15 mouse cellular contexts compared by ENCODE assay signal in genomic region chr1:190375160-190375880, GRCm38 (mm10).
A peak's percentile ranks its signal among the peaks of the same experiment; 100 is the strongest.
DNase-seq lines count a peak whose midpoint lies in the region; ATAC-seq lines count a peak whose summit lies in the region.
"Had no signal": no experiment of that assay in that cellular context is flagged by ENCODE, and none has a peak within 500 bp of the region (broad histone marks: within the 10 kb centered on the region; RNA-seq: fewer than 3 reads in every experiment).

No protein-coding gene starts in this region.

- WGBS in forebrain, embryonic 12.5 days, result 19% methylated on average over 22 of the region's 22 CpGs
- WGBS in hindbrain, embryonic 15.5 days, result 26% methylated on average over 22 of the region's 22 CpGs
- 74% methylated on average over 22 of the region's 22 CpGs for WGBS in kidney, embryonic 16.5 days

- DNase-seq in embryo, embryonic 10.5 days (ENCODE audit: low spot score), result peak; percentile 60
- DNase-seq in neural tube, embryonic 10.5 days (ENCODE audit: extremely low spot score, low spot score), result peak; percentile 18
- DNase-seq in adrenal gland, postnatal 36 days, result no peak
- DNase-seq in cerebellum, adult 18-20 months, result no peak
- DNase-seq: cerebellum, postnatal 36 days; gastrocnemius, postnatal 25 days had no signal

- 0 out of 2 replicates have a peak overlapping the region, but pooled peaks have one; percentile 25 for H3K27ac ChIP-seq in forebrain, embryonic 12.5 days
- no peak overlapping the region for H3K27ac ChIP-seq in hindbrain, embryonic 15.5 days (replicated peaks)
- no peak overlapping the region for H3K27ac ChIP-seq in kidney, embryonic 16.5 days (ENCODE audit: low read length)
- H3K27ac ChIP-seq: heart, embryonic 13.5 days had no signal

- peaks cover 24% of the 10 kb centered on the region for H3K4me1 ChIP-seq in forebrain, embryonic 12.5 days
- peaks cover 15% of the 10 kb centered on the region for H3K4me1 ChIP-seq in hindbrain, embryonic 15.5 days (replicated peaks)
- H3K4me1 ChIP-seq in kidney, embryonic 16.5 days (ENCODE audit: insufficient read depth, low read length), result 0 out of 2 replicates have a peak, but pooled peaks cover 4% of the 10 kb centered on the region

- H3K9me3 ChIP-seq in forebrain, embryonic 12.5 days, result no peaks in the 10 kb centered on the region
- no peaks in the 10 kb centered on the region for H3K9me3 ChIP-seq in hindbrain, embryonic 15.5 days
- no peaks in the 10 kb centered on the region for H3K9me3 ChIP-seq in kidney, embryonic 16.5 days (ENCODE audit: low read length)
- H3K9me3 ChIP-seq: heart, embryonic 13.5 days had no signal

- H3K4me3 ChIP-seq in forebrain, embryonic 12.5 days (replicated peaks), result no peak overlapping the region
- no peak overlapping the region for H3K4me3 ChIP-seq in hindbrain, embryonic 15.5 days
- no peak overlapping the region for H3K4me3 ChIP-seq in kidney, embryonic 16.5 days (ENCODE audit: low read length)
- H3K4me3 ChIP-seq: erythroblast, embryonic 14.5 days; heart, embryonic 13.5 days; myocyte had no signal

- ATAC-seq in forebrain, embryonic 12.5 days (ENCODE audit: low FRiP score), result no peak
- no peak for ATAC-seq in hindbrain, embryonic 15.5 days (ENCODE audit: low FRiP score, low read depth)
- no peak for ATAC-seq in megakaryocyte-erythroid progenitor cell, adult 5-6 weeks (replicated peaks; ENCODE audit: low FRiP score, low TSS enrichment, poor library complexity, severe bottlenecking)
- ATAC-seq in kidney, embryonic 16.5 days (ENCODE audit: low FRiP score, low TSS enrichment), result no peak
- ATAC-seq: inflammation-experienced regulatory T-cells, adult 6 months had no signal

- no peak overlapping the region for H3K9ac ChIP-seq in forebrain, embryonic 12.5 days
- no peak overlapping the region for H3K9ac ChIP-seq in hindbrain, embryonic 15.5 days
- H3K9ac ChIP-seq in kidney, embryonic 16.5 days (replicated peaks; ENCODE audit: low read length), result no peak overlapping the region
- H3K9ac ChIP-seq: heart, embryonic 13.5 days had no signal

- H3K4me2 ChIP-seq in forebrain, embryonic 12.5 days, result peak overlapping the region; percentile 29
- H3K4me2 ChIP-seq in hindbrain, embryonic 15.5 days, result peak overlapping the region; percentile 22
- no peak overlapping the region for H3K4me2 ChIP-seq in kidney, embryonic 16.5 days (replicated peaks; ENCODE audit: low read depth, low read length)
- H3K4me2 ChIP-seq: heart, embryonic 13.5 days; liver, embryonic 11.5 days had no signal

- no peaks in the 10 kb centered on the region for H3K36me3 ChIP-seq in forebrain, embryonic 12.5 days (replicated peaks)
- H3K36me3 ChIP-seq in hindbrain, embryonic 15.5 days, result no peaks in the 10 kb centered on the region
- no peaks in the 10 kb centered on the region for H3K36me3 ChIP-seq in kidney, embryonic 16.5 days (ENCODE audit: insufficient read depth, low read length)
- H3K36me3 ChIP-seq: heart, embryonic 13.5 days had no signal

- peaks cover 29% of the 10 kb centered on the region for H3K27me3 ChIP-seq in forebrain, embryonic 12.5 days
- H3K27me3 ChIP-seq in hindbrain, embryonic 15.5 days, result no peaks in the 10 kb centered on the region
- no peaks in the 10 kb centered on the region for H3K27me3 ChIP-seq in kidney, embryonic 16.5 days (ENCODE audit: insufficient read depth, low read length)

Comparison
In these comparisons a context has a peak if more than half of its experiments do, and no peak if none do; other contexts are left out.
1. DNase-seq: peak in embryo, embryonic 10.5 days (single experiment) and neural tube, embryonic 10.5 days (single experiment); none in adrenal gland, postnatal 36 days (0 of 2) and cerebellum, adult 18-20 months (0 of 2).